17 mouse cellular contexts compared by ENCODE assay signal in the genomic region with DNA sequence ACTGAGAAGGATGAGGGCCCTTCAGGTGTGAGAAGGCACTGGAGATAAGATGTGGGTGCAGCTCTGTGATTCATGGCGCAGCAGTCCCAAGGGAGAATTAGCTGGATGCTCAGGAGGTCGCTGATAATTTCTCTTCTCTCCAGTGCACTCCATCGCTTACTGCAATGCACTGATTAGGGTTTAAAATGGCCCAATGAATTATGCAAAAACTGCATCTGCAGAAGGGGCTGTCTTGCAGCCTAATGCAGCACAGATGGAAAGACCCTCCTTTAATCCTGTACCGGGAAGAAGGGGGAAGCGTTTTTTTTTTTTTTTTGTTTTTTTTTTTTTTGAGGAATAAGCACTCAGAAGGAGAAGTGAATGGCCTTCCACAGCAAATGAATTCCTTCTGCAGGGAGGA.
DNase-seq lines count a peak whose midpoint lies in the region; ATAC-seq and TF ChIP-seq lines count a peak whose summit lies in the region.
"Had no signal": no experiment of that assay in that cellular context is flagged by ENCODE, and none has a peak within 500 bp of the region (broad histone marks: within the 10 kb centered on the region; RNA-seq: fewer than 3 reads in every experiment).

No protein-coding gene starts in this region.

- no peak overlapping the region for H3K9ac ChIP-seq in heart, adult 2 months (ENCODE audit: low read depth, low read length)
- no peak overlapping the region for H3K9ac ChIP-seq in midbrain, embryonic 15.5 days
- H3K9ac ChIP-seq: embryonic facial prominence, embryonic 13.5 days; liver, embryonic 12.5 days had no signal

- H3K79me2 ChIP-seq in heart, adult 2 months (replicated peaks; ENCODE audit: control insufficient read depth, insufficient read depth, low read length): peaks cover 4% of the 10 kb centered on the region

- no peak overlapping the region for H3K4me3 ChIP-seq in heart, adult 2 months
- H3K4me3 ChIP-seq in midbrain, embryonic 15.5 days: no peak overlapping the region
- H3K4me3 ChIP-seq: embryonic facial prominence, embryonic 13.5 days; liver, embryonic 12.5 days; myocyte had no signal

- TF ChIP-seq POLR2A in heart, adult 2 months (IDR thresholded peaks at IDR 0.05; ENCODE audit: insufficient read depth, low read depth, low read length): no peak
- TF ChIP-seq POLR2A in brain, embryonic 14.5 days (IDR thresholded peaks at IDR 0.05; ENCODE audit: borderline replicate concordance, extremely low read depth, insufficient read depth, insufficient read length, poor library complexity, severe bottlenecking): no peak

- no peak for TF ChIP-seq CTCF in heart, adult 2 months (IDR thresholded peaks at IDR 0.05)
- no peak for TF ChIP-seq CTCF in brain, embryonic 14.5 days (IDR thresholded peaks at IDR 0.05; ENCODE audit: borderline replicate concordance, extremely low read depth, insufficient read depth, insufficient read length)

- no peaks in the 10 kb centered on the region for H3K9me3 ChIP-seq in midbrain, embryonic 15.5 days
- H3K9me3 ChIP-seq: embryonic facial prominence, embryonic 13.5 days; liver, embryonic 12.5 days had no signal

- TF ChIP-seq EP300 in heart, adult 2 months (IDR thresholded peaks at IDR 0.05; ENCODE audit: insufficient read depth, low read depth, low read length): no peak

- 30% methylated on average over 5 of the region's 5 CpGs for WGBS in heart, adult 2 months
- WGBS in midbrain, embryonic 15.5 days: 14% methylated on average over 5 of the region's 5 CpGs

- intact Hi-C loops in heart, adult 2 months (cut with DNase I): loop anchor here (5.0 kb wide), 1 partner anchor 55 kb away; no protein-coding TSS in a partner anchor

- no peak overlapping the region for H3K4me2 ChIP-seq in midbrain, embryonic 15.5 days
- H3K4me2 ChIP-seq: embryonic facial prominence, embryonic 13.5 days; liver, embryonic 12.5 days had no signal

- peaks cover 18% of the 10 kb centered on the region for H3K4me1 ChIP-seq in heart, adult 2 months (ENCODE audit: control insufficient read depth, insufficient read depth, low read length)
- H3K4me1 ChIP-seq in midbrain, embryonic 15.5 days: peaks cover 32% of the 10 kb centered on the region

- no peaks in the 10 kb centered on the region for H3K27me3 ChIP-seq in heart, adult 2 months (ENCODE audit: control insufficient read depth, insufficient read depth, low read length)
- H3K27me3 ChIP-seq in midbrain, embryonic 15.5 days (replicated peaks): no peaks in the 10 kb centered on the region
- H3K27me3 ChIP-seq: embryonic facial prominence, embryonic 13.5 days; liver, embryonic 12.5 days had no signal

- peaks cover 23% of the 10 kb centered on the region for H3K36me3 ChIP-seq in heart, adult 2 months (ENCODE audit: control insufficient read depth, insufficient read depth, low read length)
- no peaks in the 10 kb centered on the region for H3K36me3 ChIP-seq in midbrain, embryonic 15.5 days (replicated peaks)
- H3K36me3 ChIP-seq: embryonic facial prominence, embryonic 13.5 days; liver, embryonic 12.5 days had no signal

- DNase-seq in heart, adult 2 months: no peak
- no peak for DNase-seq in heart, postnatal 4 days
- DNase-seq in brain, embryonic 14.5 days (ENCODE audit: low read depth): peak; percentile 88
- DNase-seq in spleen, postnatal 36 days (ENCODE audit: low spot score in 2 of 2): no peak
- DNase-seq in thymus, postnatal 14 days: no peak
- no peak for DNase-seq in layer of hippocampus, postnatal 25 days (ENCODE audit: extremely low spot score in 1 of 2, low spot score in 1 of 2)
- DNase-seq: adrenal gland, postnatal 36 days; cerebellum, adult 2 months; heart, postnatal 36 days; kidney, adult 9 months; lung, postnatal 14 days; thymus, postnatal 25 days had no signal

- peak; percentile 33 for ATAC-seq in granulocyte monocyte progenitor cell, adult 5-6 weeks (replicated peaks; ENCODE audit: poor library complexity, severe bottlenecking)
- ATAC-seq in midbrain, embryonic 15.5 days (replicated peaks): peak; percentile 73
- ATAC-seq: liver, embryonic 12.5 days had no signal

- H3K27ac ChIP-seq in heart, adult 2 months: peak overlapping the region; percentile 89
- peak overlapping the region; percentile 48 for H3K27ac ChIP-seq in midbrain, embryonic 15.5 days
- H3K27ac ChIP-seq: liver, embryonic 12.5 days had no signal
